Mouse (Mus musculus): ENCODE data around the gene Ccdc28a.

DNA sequence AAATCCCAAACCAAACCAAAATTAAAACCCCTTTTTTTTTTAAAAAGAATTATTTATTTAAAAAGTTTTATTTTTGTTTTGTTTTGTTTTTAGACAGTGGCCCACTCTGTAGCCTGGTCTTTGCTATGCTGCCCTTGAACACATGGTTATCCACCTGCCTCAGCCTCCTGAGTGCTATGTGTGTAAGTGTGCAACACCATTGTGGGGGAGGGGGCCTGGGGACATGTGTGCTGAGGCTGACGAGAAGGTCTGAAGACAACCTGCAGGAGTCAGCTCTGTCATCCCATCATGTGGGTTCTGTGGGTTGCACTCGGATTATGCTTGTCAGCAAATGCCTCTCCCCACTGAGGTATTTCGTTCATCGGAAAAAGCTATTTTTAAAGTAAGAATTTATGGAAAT, 45.3 kb downstream of the Ccdc28a start:
- no peak for TF ChIP-seq EP300 (IDR thresholded peaks at IDR 0.05; ENCODE audit: insufficient read depth, low read depth, low read length)
- no peak for TF ChIP-seq CTCF (IDR thresholded peaks at IDR 0.05; ENCODE audit: low read depth, low read length)
